Comparison of ENCODE assay signal across 24 mouse cellular contexts in the genomic region with DNA sequence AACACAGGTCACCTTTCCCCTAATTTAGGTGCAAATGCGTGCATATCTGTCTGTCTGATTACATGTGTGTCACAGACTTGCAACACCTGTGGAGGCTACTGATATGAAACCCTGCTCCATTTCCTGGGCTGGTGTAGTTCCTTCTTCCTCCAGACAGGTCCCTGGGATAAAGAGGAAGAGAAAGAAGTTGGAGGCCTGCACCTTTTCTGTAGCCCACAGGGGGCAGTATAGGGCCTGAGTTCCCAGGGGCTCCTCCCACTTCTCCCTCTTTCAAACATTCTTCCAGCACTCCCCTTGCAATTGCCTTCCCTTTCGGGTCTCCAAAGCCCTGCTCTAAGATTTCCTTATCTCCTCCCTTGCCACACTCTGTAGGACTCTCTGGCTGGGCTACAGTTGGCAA.
DNase-seq lines count a peak whose midpoint lies in the region; ATAC-seq and TF ChIP-seq lines count a peak whose summit lies in the region.
"Had no signal": no experiment of that assay in that cellular context is flagged by ENCODE, and none has a peak within 500 bp of the region (broad histone marks: within the 10 kb centered on the region; RNA-seq: fewer than 3 reads in every experiment).

No protein-coding gene starts in this region.

- no peak for ATAC-seq in lung, embryonic 14.5 days (ENCODE audit: insufficient read depth)
- peak; percentile 54; the same call in 1 of the 2 replicates for ATAC-seq in megakaryocyte, adult 5-6 weeks (ENCODE audit: poor library complexity, severe bottlenecking)
- ATAC-seq: forebrain, embryonic 13.5 days; lung, postnatal 0 days; midbrain, embryonic 13.5 days had no signal

- no peak overlapping the region for H3K4me3 ChIP-seq in gastrocnemius, adult 2 months
- no peak overlapping the region for H3K4me3 ChIP-seq in lung, embryonic 14.5 days (ENCODE audit: low read depth, low read length)
- no peak overlapping the region for H3K4me3 ChIP-seq in forebrain, embryonic 10.5 days
- H3K4me3 ChIP-seq: embryonic facial prominence, embryonic 13.5 days; erythroblast, embryonic 14.5 days; forebrain, embryonic 13.5 days; hindbrain, embryonic 10.5 days; limb, embryonic 13.5 days; liver, embryonic 15.5 days; midbrain, embryonic 13.5 days had no signal

- H3K4me1 ChIP-seq in lung, embryonic 14.5 days (ENCODE audit: insufficient read depth) = no peaks in the 10 kb centered on the region
- no peaks in the 10 kb centered on the region for H3K4me1 ChIP-seq in forebrain, embryonic 10.5 days
- H3K4me1 ChIP-seq: embryonic facial prominence, embryonic 13.5 days; forebrain, embryonic 13.5 days; hindbrain, embryonic 10.5 days; limb, embryonic 13.5 days; liver, embryonic 15.5 days; midbrain, embryonic 13.5 days had no signal

- 67% methylated on average over 2 of the region's 2 CpGs for WGBS in lung, embryonic 14.5 days
- 79% methylated on average over 2 of the region's 2 CpGs for WGBS in forebrain, embryonic 10.5 days

- intact Hi-C loops in gastrocnemius, adult 2 months (cut with DNase I) = no loop called here

- H3K27ac ChIP-seq in gastrocnemius, adult 2 months = no peak overlapping the region
- no peak overlapping the region for H3K27ac ChIP-seq in lung, embryonic 14.5 days (ENCODE audit: low read depth)
- H3K27ac ChIP-seq in forebrain, embryonic 10.5 days = no peak overlapping the region
- H3K27ac ChIP-seq: embryonic facial prominence, embryonic 13.5 days; forebrain, embryonic 13.5 days; hindbrain, embryonic 10.5 days; limb, embryonic 13.5 days; liver, embryonic 15.5 days; midbrain, embryonic 13.5 days had no signal

- H3K9me3 ChIP-seq in lung, embryonic 14.5 days (ENCODE audit: low read depth, low read length) = no peaks in the 10 kb centered on the region
- H3K9me3 ChIP-seq in forebrain, embryonic 10.5 days = no peaks in the 10 kb centered on the region; the same call in 1 of the 2 replicates
- H3K9me3 ChIP-seq: embryonic facial prominence, embryonic 13.5 days; hindbrain, embryonic 10.5 days; limb, embryonic 13.5 days; liver, embryonic 15.5 days; midbrain, embryonic 13.5 days had no signal

- H3K36me3 ChIP-seq in lung, embryonic 14.5 days (ENCODE audit: insufficient read depth) = no peaks in the 10 kb centered on the region
- H3K36me3 ChIP-seq in forebrain, embryonic 10.5 days (replicated peaks) = no peaks in the 10 kb centered on the region
- H3K36me3 ChIP-seq: embryonic facial prominence, embryonic 13.5 days; hindbrain, embryonic 10.5 days; limb, embryonic 13.5 days; liver, embryonic 15.5 days; midbrain, embryonic 13.5 days had no signal

- no peak for DNase-seq in gastrocnemius, adult 2 months
- no peak for DNase-seq in gastrocnemius, adult 18-20 months (ENCODE audit: low spot score)
- no peak for DNase-seq in lung, embryonic 14.5 days
- DNase-seq in lung, postnatal 10 days = no peak
- peak; percentile 16 for DNase-seq in MN1 (ENCODE audit: low spot score)
- no peak for DNase-seq in forebrain, embryonic 10.5 days (ENCODE audit: extremely low spot score, low spot score)
- DNase-seq in layer of hippocampus, postnatal 25 days (ENCODE audit: extremely low spot score in 1 of 2, low spot score in 1 of 2) = no peak
- DNase-seq: adrenal gland, adult 8-10 months; cerebellum, adult 18-20 months; cerebellum, postnatal 14 days; embryo, embryonic 11 days; kidney, adult 18-20 months; kidney, postnatal 14 days; thymus, postnatal 14 days had no signal

- H3K4me2 ChIP-seq in lung, embryonic 14.5 days = no peak overlapping the region
- H3K4me2 ChIP-seq: embryonic facial prominence, embryonic 13.5 days; forebrain, embryonic 13.5 days; heart, embryonic 11.5 days; limb, embryonic 13.5 days; liver, embryonic 15.5 days; midbrain, embryonic 13.5 days had no signal

- no peak overlapping the region for H3K9ac ChIP-seq in lung, embryonic 14.5 days
- H3K9ac ChIP-seq: embryonic facial prominence, embryonic 13.5 days; forebrain, embryonic 13.5 days; limb, embryonic 13.5 days; liver, embryonic 15.5 days; midbrain, embryonic 13.5 days had no signal

- H3K27me3 ChIP-seq in lung, embryonic 14.5 days (ENCODE audit: insufficient read depth, low read length) = no peaks in the 10 kb centered on the region
- H3K27me3 ChIP-seq in forebrain, embryonic 10.5 days (ENCODE audit: poor library complexity, severe bottlenecking) = no peaks in the 10 kb centered on the region
- H3K27me3 ChIP-seq: embryonic facial prominence, embryonic 13.5 days; forebrain, embryonic 13.5 days; limb, embryonic 13.5 days; liver, embryonic 15.5 days; midbrain, embryonic 13.5 days had no signal

- 0 out of 2 replicates have a peak, but pooled peaks have one; percentile 3 for TF ChIP-seq CTCF in gastrocnemius, adult 2 months (IDR thresholded peaks at IDR 0.05)
- 0 out of 2 replicates have a peak, but pooled peaks have one; percentile 5 for TF ChIP-seq CTCF in lung, embryonic 14.5 days (IDR thresholded peaks at IDR 0.05; ENCODE audit: low read depth)
